Mouse (Mus musculus) gastrocnemius, postnatal 25 days (tissue): ENCODE measurements around the gene Gpx3. TPM values are rescaled to one million over a fixed set of nuclear protein-coding genes. Genes with fewer than 3 reads are reported as not detected.
"Not testable (repeated sequence)": the region's sequence is repeated elsewhere in the genome, so short reads cannot be mapped to it uniquely, and the experiment has no call there.

ENCODE experiments used
- DNase-seq: peaks from one replicate; pipeline ENCODE4 v3.0.0; 2022
- total RNA-seq, 2 experiments: library from RNA; stranded (reverse); gene quantifications; 1 replicate in 1 of 2; 2 replicates in 1 of 2; pipeline ENCODE4 v1.2.3; 2021

Gene Gpx3
- total RNA-seq, 2 experiments from 2014 or later = 26.5 to 56.8 TPM

DNA sequence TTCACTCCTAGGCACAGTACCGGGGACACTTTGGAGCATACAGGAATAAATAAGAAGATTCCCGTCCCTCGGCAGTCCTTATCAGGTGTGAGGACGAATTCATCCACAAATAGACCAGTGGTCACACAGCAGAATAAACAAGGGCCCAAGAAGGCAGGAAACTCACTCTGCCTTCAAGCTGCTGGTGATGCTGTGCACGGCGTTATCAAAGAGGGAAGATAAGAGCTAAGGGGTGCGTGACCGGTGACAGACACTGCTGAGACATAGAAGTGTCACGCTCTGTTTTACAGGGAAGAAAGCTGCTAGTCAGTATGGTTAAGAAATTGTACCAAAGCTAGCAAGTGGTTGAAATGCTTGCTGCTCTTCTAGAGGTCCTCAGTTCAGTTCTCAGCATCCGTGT, 22.3 kb upstream of the Gpx3 start:
- no peak for DNase-seq

GRCm38 (mm10) chr11:54881051-54881474, 21.2 kb upstream of the Gpx3 start:
- DNase-seq = no peak

GRCm38 (mm10) chr11:54882671-54883070, 19.6 kb upstream of the Gpx3 start:
- peak; percentile 53 for DNase-seq

- DNase-seq = no peak
Observed at GRCm38 (mm10) chr11:54884197-54884828, 17.9 kb upstream of the Gpx3 start.

- peak; percentile 86 for DNase-seq
Observed at GRCm38 (mm10) chr11:54884937-54885336, 17.3 kb upstream of the Gpx3 start.

GRCm38 (mm10) chr11:54885406-54885805, 16.8 kb upstream of the Gpx3 start:
- DNase-seq = no peak

GRCm38 (mm10) chr11:54887927-54888326, 14.3 kb upstream of the Gpx3 start:
- no peak for DNase-seq

DNA sequence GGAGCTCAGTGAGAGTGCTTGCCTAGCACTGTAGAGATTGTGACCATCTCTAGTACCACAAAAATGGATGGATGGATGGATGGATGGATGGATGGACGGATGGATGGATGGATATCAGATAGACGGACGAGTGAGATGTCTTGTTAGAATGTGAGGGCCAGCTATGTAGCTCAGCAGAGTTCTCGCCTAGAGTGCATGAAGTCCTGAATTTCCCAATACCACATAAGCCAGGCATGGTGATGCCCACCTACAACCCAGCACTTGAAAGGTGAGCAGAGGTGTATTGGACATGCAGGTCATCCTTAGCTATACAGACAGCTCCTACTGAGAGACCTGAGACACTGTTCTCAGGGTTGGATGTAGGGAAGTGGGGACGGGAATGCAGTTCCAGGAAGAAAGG, 10.9 kb upstream of the Gpx3 start:
- no peak for DNase-seq

DNA sequence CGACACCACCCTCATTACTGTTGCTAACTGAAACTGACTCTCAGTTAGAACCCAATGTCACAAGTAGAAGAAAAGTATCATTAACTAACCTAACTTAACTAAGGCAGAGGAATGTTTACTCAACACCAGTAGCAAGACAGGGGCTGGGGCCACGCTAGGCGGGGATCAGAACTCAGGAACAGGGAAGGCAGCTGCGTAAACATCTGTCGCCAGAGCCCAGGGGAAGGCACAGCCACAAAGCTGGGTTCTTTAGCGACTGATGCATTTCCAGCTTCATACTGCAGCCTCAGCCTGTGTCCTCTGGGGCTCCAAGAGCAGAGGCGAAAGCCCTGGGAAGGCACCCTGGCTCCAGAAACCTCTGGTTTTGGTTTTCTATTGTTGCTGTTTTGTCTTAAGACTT, 10.2 kb upstream of the Gpx3 start:
- DNase-seq = no peak

DNA sequence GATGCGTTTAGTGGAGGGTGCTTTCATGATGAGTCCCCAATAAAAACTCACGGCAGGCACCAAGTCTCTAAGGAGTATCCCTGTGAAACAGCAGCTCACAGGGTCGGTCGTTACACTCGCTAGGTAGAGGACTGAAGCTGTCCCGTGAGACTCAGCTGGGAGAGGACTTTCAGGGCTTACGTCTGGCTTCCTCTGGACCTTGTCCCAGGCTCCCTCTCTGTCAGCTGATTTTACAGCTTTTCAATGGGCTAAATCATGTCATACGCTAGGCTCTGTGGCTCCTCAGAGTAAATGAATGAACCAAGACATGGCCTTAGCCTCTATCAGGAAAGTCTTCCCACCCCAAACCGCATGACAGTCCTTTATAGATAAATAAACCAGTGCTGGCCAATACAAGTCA, 7.7 kb upstream of the Gpx3 start:
- no peak for DNase-seq

DNA sequence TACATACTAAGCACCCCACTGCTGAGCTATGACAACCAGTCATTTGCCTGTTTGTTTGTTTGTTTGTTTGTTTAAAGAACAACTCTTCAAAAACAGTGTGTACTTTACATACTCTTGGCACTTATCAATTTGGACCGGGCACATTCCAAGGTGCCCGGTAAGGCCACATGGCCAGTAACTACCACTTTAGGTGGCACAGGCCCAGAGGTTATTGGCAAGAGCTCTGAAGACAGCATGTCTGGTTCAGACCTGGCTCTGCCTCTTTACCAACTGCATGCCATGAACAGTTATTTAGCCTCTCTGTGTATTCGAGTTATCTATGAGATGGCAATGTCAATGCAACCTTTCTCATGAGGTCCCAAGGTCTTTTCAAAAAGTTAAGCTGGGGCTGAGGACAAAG, 5.6 kb upstream of the Gpx3 start:
- DNase-seq = not testable (repeated sequence)

DNA sequence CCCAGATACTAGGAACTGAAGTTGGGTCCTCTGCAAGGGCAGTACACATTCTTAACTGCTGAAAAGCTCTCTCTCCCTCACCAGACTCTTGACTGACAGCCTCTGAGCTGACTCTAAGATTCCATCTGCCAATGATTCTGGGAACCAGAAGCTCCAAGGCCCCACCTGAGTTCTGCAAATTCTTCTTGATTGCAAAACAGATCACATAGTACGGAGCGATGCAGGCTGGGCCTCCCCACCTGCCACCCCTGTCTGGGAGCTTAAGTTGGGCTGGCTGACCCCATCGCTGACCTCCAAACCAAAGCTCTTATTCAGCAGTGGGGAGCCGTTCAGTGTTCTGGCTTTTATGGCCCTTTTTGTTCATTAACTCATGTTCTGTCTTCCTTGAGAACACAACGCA, 4.8 kb upstream of the Gpx3 start:
- no peak for DNase-seq

DNA sequence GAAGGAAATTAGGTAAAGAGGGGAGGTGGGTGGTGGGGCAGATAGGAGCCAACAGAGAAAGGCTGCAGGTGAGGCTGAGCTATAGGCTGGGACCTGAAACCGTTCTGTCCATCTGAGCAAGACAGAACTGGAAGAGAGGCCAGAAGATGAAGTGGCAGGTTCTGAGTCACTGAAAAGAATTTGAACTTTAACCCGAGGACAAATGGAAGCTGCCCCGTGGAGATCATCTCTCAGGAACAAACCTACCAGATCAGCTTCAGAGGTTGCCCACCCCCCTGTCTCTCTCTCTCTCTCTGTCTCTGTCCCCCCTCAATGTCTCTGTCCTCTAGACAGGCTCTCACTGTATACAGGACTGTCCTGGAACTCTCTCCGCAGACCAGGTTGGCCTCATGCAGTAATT, 2.6 kb upstream of the Gpx3 start:
- no peak for DNase-seq

DNA sequence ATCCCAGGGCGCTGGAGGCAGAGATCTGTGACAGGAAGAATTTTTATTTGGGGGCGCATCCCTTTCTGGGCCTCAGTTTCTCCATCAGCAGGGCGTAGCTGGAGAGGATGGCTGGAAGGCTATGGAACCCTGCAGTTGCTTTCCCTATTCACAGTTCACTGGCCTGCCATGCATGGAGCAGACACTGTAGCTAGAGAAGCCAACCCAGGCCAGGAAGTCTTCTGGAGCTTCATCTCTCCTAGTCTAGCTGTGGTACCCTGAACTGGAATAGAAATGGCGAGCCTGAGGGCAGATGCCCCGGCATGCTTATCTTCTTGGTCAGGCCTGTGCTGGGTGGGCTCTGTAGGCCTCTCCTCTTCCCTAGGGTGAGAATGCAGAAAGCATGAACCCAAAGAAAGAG, 1.1 kb downstream of the Gpx3 start:
- no peak for DNase-seq

GRCm38 (mm10) chr11:54903940-54904706, 1.9 kb downstream of the Gpx3 start:
- no peak for DNase-seq

GRCm38 (mm10) chr11:54905086-54905485, 2.8 kb downstream of the Gpx3 start:
- no peak for DNase-seq

DNA sequence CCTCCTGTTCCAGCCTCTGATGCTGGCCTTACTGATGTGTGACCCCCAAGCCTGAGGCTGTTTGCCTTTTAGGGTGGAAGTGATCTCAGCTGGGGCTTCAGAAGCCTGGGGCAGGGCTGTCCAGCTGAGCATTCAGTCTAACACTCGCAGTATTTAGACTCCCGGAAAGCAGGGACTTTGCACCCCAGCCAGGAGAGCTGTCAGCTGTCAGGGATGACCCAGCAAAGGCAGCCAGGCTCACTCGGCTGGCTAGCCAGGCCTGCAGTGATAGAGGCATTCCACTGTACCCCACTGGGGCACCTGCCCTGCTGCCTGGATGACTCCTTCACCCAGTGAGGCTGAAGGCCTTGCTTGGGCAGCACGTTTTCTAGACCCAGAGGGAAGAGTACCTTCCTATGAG, 3.7 kb downstream of the Gpx3 start:
- peak; percentile 55 for DNase-seq

DNA sequence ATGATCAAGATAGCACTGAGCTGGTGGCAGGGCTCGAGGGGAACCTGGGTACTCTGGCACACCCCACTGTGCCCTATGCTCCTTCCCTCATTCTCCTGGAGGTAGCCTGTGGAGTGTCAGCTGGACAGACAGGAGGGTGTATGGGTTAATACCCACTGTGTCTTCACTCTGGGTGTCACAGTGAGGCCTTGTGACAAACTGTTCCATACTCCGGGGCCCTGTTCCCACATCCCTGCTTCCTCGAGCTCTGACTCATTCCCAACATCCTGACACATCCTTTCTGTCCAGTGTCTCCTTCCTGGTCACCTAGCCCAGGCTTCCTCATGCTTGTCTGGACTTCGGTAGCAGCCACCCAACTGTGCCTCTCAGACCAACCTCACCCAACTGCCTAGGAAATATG, 4.2 kb downstream of the Gpx3 start:
- DNase-seq = no peak

- no peak for DNase-seq
Observed at GRCm38 (mm10) chr11:54907259-54907658, 5.0 kb downstream of the Gpx3 start.

- no peak for DNase-seq
Observed at GRCm38 (mm10) chr11:54909273-54909672, 7.0 kb downstream of the Gpx3 start.

DNA sequence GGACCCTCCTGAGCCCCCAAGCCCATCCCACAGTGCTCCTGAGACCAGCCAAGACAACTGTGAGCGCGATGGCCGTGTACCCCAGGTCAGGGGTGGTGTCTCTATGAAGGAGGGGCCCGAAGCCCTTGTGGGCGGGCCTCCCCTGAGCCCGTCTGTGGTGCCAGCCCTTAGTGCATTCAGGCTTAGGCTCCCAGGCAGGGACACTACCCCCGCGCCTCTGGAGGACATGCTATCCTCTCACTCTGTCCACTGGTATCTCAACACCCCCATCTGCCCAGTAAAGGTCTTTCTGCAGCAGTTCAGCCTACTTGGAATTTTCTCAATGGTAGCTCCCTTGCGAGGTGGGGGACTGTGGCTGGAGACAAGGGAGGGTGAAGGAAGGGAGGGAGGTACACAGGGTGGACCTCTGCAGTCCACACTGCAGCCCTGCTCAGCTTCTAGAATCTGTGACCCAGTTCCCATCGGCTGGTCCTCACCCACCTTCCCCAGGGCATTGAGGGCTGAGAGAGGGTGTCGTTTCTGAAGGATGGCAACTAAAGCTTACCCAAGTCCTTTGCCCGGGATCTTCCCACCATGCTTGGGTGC, 7.9 kb downstream of the Gpx3 start:
- DNase-seq = no peak

- no peak for DNase-seq
Observed at GRCm38 (mm10) chr11:54911201-54911600, 8.9 kb downstream of the Gpx3 start.

GRCm38 (mm10) chr11:54911671-54912502, 9.6 kb downstream of the Gpx3 start:
- DNase-seq = no peak
